Mouse (Mus musculus) heart, adult 11 months (tissue): ENCODE results near the gene Olfr115.

ENCODE experiments used
- DNase-seq: peaks from one replicate; pipeline ENCODE4 v3.0.0; 2022

Gene Olfr115

DNA sequence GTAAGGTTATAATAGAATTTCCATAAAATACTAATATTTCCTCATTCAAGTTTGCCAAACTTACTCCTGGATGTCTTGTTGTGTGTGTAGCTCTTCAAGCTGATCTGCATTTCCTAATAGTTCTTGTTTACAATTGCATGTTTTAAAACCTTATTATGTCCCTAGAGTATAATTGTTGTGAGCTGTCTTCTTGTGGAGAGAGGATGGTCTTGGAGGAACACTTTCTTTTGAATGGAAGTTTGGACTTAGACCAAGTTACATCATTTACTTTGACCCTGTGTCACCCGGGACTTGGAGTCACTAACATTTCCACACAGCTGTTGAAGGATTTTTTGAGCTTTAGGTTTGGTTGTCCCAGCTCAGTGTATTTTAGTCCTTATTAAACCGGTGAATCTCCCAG is at the start of gene Olfr115, which contains the start of gene Olfr116:
Olfr115 (minus strand) TSS at position 101 of the 400 bp plus-strand sequence.
Olfr116 (minus strand) TSS at position 191 of the 400 bp plus-strand sequence.
- DNase-seq, result no peak

DNA sequence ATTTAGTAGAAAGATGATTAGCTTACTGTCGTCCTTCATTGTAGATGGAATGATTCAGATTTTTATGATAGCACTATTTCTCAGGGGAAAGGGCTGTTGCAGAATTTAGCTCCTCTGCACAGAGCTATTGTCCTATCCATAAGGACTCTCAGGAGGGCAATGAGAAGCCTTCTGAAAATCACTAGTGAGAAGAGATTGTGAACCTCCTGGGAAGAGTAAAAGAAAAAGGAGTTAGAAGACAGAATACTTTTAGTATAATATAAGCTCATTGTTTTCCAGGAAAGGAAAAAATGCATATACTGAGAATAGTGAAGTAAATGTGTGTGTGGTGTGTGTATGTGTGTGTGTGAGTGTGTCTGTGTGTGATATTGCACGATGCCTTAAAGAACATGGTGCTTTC is 39.8 kb upstream of the Olfr115 start, which contains the start of gene Olfr118:
Olfr118 (plus strand) TSS at position 301 of the 400 bp plus-strand sequence.
- no peak for DNase-seq

DNA sequence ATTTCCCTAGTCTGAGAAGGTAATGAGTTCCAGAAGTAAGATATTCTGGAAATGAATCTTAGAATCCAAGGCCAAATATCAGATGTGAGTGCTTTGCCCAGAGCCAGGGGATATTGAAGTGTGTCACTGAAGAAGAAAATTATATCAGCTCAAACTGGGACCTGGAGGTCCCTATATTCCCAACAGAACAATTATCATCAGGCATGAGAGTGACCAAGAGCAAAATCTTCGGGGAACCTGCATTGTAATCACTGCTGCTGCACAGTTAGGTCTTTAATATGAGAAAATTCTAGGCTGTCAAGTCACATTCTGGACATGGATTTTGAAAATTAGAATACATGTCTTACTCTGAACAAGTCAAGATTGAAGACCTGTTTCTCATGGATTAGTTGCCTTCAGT is 36.8 kb upstream of the Olfr115 start, which contains the start of gene Olfr117:
Olfr117 (minus strand) TSS at position 101 of the 400 bp plus-strand sequence.
- DNase-seq, result no peak

DNA sequence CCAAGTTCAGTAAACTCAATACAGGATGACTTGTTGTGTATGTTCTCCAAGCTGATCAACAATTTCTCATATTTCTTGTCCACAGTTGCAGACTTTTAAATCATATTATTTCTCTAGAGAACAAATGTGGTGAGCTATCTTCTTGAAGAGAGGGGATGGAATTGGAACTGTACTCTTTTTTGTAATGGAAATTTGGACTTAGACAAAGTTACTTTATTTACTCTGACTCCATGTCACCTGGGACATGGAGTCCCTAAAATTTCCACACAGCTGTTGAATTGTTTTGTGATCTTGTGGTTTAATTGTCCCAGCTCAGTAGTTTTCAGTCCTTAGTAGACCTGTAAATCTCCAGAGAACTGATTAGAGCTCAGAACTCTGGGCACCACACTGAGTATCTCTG is 34.3 kb downstream of the Olfr115 start, which contains the start of gene Olfr114:
Olfr114 (minus strand) TSS at position 101 of the 400 bp plus-strand sequence.
- no peak for DNase-seq

DNA sequence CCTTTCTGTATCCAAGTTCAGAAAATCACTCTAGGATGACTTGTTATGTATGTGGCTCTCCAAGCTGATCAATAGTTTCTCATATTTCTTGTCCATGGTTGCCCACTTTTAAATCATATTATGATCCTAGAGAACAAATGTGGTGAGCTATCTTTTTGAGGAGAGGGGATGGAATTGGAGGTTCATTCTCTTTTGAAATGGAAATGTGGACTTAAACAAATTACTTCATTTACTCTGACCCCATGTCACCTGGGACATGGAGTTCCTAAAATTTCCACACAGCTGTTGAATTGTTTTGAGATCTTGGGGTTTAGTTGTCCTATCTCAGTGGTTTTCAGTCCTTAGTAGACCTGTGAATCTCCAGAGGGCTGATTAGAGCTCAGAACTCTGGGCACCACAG is 49.3 kb downstream of the Olfr115 start, which contains the start of gene Olfr113:
Olfr113 (minus strand) TSS at position 101 of the 400 bp plus-strand sequence.
- no peak for DNase-seq

DNA sequence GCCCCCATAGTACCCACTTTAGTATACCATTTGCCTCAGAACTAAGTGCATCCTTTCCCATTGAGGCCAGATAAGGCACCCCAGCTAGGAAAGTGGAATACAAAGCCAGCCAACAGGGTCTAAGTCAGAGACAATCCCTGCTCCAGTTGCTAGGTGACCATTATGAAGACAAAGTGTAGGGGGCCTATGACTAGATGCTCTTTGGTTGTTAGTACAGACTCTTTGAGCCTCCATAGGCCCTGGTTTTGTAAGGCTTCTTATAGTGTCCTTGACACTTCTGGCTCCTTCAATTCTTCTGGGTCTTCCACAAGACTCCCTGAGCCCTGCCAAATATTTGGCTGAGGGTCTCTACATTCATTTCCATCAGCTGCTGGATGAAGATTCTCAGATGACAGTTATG is 57.6 kb downstream of the Olfr115 start, which contains the start of gene Olfr112:
Olfr112 (minus strand) TSS at position 101 of the 400 bp plus-strand sequence.
- DNase-seq, result no peak
